Mouse (Mus musculus) left cerebral cortex, adult 9 months (tissue): Measurements from ENCODE around the gene Klhdc9.
A peak's percentile ranks its signal among the peaks of the same experiment; 100 is the strongest.
"Not testable (repeated sequence)": the region's sequence is repeated elsewhere in the genome, so short reads cannot be mapped to it uniquely, and the experiment has no call there.

Experiments
- DNase-seq, 2 experiments: peaks; one replicate each; pipeline ENCODE4 v3.0.0; 2022; ENCODE audit warnings: low spot score in 2 of 2

Klhdc9 gene

DNA sequence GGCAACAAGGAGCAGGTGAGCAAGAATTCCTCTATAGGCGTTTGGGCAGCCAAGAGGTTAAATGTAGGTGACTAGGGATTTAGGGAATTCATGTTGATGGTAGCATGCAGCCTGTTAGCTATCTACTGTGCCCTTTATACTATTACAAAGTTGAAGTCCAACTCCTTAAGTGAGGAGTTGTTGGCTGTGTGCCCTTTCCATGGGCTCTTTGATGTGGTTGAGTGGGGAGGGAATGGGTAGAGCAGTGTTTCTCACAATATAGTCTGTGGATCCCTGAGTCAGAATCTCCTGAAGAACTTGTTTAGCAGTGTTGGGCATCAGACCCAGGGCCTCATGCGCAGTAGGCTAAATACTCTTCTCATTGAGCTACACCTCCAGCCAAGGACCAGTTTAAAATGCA lies 3.8 kb downstream of the Klhdc9 start:
- DNase-seq, result no peak

GRCm38 (mm10) chr1:171355812-171356340 lies 4.7 kb downstream of the Klhdc9 start:
- no peak for DNase-seq

DNA sequence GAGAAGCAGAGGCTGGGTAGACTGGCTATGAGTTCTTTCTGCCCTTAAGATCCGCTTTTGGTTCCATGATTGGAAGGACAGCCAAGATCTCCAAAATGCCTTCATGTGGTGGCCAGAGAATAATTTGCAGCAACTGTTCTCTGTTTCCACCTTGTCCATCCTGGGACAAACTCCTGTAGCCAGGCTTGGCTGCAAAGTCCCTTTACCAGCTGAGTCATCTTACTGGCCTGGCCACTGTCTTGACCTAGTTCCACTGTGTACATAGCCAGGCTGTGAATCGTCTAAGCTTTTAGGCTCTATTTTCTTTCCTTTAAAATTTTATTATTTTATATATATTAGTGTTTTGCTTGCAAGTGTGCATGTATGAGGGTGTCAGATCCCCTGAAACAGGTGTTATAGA lies 11.4 kb downstream of the Klhdc9 start:
- no peak for DNase-seq

DNA sequence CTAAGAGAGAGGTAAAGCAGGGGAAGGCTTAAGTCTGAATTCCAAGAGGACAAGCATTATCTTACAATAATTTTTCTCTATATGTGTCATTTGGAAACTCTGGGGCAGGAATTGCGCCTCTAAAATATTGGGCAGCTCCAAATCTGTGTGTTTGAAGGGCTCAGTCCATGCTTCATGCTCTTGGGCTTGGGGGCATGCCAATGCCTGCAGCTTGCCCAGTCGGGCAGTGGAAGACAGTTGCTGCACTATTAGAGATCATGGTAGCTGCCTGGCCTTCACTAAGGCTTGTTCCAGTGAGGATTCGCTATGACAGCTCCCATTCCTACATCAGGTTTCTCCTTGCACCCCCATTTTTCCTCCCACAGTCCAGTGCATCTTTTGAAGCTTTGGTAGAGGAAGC lies 11.9 kb downstream of the Klhdc9 start:
- no peak for DNase-seq

DNA sequence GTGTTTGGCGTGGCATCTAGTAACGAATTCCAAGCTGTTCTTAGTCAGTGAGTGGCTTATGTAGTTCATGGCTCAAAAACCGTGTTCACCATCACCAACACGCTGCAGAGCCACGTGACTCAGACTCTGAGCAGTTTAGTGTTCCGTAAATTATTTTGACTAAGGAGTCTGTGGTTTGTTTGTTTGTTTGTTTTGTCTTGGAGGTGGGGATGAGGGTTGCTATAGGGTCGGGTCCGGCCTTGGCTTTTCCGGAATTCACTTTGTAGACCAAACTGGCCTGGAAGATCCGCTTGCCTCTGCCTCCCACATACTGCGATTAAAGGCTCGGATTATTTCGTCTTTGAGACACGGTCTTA lies 14.5 kb downstream of the Klhdc9 start:
- DNase-seq, result no peak

- peak in 1 of 2 experiments; percentile 89 for DNase-seq
These were observed 15.1 kb downstream of the Klhdc9 start, which contains the start of the genes Nit1 and Pfdn2 for GRCm38 (mm10) chr1:171345225-171346094. TSS of gene Nit1 (minus strand) at chr1:171345646. TSS of gene Pfdn2 (plus strand) at chr1:171345670.

GRCm38 (mm10) chr1:171344715-171345114 lies 15.9 kb downstream of the Klhdc9 start:
- DNase-seq, result no peak

- no peak for DNase-seq
These were observed 16.5 kb downstream of the Klhdc9 start for GRCm38 (mm10) chr1:171343922-171344677.

- DNase-seq, result no peak
These were observed 18.1 kb downstream of the Klhdc9 start for GRCm38 (mm10) chr1:171342262-171343207.

- DNase-seq, result no peak
These were observed 30.4 kb downstream of the Klhdc9 start for GRCm38 (mm10) chr1:171330216-171330560.

GRCm38 (mm10) chr1:171329433-171330215 lies 31.0 kb downstream of the Klhdc9 start:
- DNase-seq, result peak in 1 of 2 experiments; percentile 35

DNA sequence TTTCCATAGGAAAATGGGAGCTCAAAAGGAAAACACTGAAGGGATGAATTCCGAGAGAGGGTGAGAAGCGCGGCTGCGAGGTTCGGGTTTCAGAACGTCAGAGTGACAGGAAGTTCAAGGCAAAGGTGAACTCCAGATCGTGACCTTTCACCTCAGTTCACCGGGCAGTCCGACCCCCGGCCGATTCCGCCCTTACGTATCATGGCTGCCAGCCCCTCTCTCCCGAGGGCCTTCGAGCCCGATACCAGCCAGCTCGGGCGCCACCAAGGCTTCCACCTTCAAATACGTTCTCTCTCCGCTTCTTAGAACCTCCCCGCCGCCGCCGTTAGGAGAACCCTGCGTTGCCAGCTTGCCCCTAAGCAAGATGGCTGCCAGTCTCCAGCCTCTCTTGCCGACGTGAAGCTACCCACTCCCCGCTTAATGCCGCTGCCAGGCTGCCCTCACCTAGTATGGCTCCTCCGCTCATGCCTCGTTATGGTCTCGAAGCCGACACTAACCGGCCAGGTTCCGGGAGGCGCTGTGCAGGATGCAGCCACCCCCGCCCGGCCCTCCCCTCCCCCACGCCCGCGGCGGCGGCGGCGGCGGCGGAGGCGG lies 31.7 kb downstream of the Klhdc9 start, which contains the start of gene Dedd:
TSS of gene Dedd (plus strand) at position 307 of the 594 bp plus-strand sequence.
- peak; percentile 93 to 96 for DNase-seq

- no peak for DNase-seq
These were observed 32.4 kb downstream of the Klhdc9 start for GRCm38 (mm10) chr1:171328244-171328643.

GRCm38 (mm10) chr1:171326588-171326987 lies 34.0 kb downstream of the Klhdc9 start:
- not testable (repeated sequence) for DNase-seq

GRCm38 (mm10) chr1:171325571-171325970 lies 35.0 kb downstream of the Klhdc9 start:
- no peak for DNase-seq

- no peak for DNase-seq
These were observed 38.6 kb downstream of the Klhdc9 start for GRCm38 (mm10) chr1:171322012-171322411.

- DNase-seq, result no peak
These were observed 39.2 kb downstream of the Klhdc9 start for GRCm38 (mm10) chr1:171321415-171321814.

DNA sequence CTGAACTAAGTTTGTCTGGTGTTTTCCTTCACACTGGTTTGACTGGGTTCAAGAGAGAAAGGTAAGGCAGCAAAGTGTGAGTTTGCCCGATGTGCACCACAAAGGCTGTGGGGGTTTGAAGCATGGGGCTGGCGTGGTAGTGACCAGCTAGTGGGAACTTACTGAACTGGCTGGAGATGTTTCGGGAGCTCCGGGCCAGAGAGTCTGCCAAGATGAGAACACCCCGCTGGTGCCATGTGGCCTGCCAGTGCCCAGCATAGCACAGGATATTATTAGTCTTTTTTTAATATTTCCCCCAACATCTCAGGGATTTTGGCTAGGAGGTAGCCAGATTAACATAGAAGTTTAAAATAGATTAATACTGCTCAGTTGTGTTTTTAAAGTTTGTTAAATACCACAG lies 40.4 kb downstream of the Klhdc9 start:
- DNase-seq, result no peak

- DNase-seq, result no peak
These were observed 40.9 kb downstream of the Klhdc9 start for GRCm38 (mm10) chr1:171319748-171320147.

GRCm38 (mm10) chr1:171309321-171309720 lies 51.3 kb downstream of the Klhdc9 start:
- DNase-seq, result no peak
